Mouse (Mus musculus): Measurements from ENCODE around the gene Cap2.

GRCm38 (mm10) chr13:46501800-46502389 lies at the start of gene Cap2:
- TF ChIP-seq ETS1 (IDR thresholded peaks at IDR 0.05; ENCODE audit: low read depth, low read length) (peak; percentile 64), RAD21 (IDR thresholded peaks at IDR 0.05; ENCODE audit: low read depth, low read length) (no peak), CTCF (IDR thresholded peaks at IDR 0.05 in 2 of 3, conservative IDR thresholded peaks at IDR 0.05 in 1 of 3; ENCODE audit: control insufficient read depth in 1 of 3, insufficient read depth in 1 of 3, low read depth in 2 of 3, low read length in 3 of 3, poor library complexity in 1 of 3, severe bottlenecking in 1 of 3) (no peak), ZNF384 (IDR thresholded peaks at IDR 0.05; ENCODE audit: low read depth, low read length) (no peak), EP300 (IDR thresholded peaks at IDR 0.05; ENCODE audit: low read depth in 1 of 2, low read length in 2 of 2) (peak; percentile 50 to 72; a peak in 3 of 4 replicates), MYC (IDR thresholded peaks at IDR 0.05; ENCODE audit: low read depth, low read length) (no peak), BHLHE40 (IDR thresholded peaks at IDR 0.05; ENCODE audit: borderline replicate concordance, low read depth, low read length) (no peak), NELFE (IDR thresholded peaks at IDR 0.05; ENCODE audit: low read depth, low read length) (no peak), POLR2A (IDR thresholded peaks at IDR 0.05; ENCODE audit: control insufficient read depth in 1 of 2, insufficient read depth in 1 of 2, low read depth in 1 of 2, low read length in 2 of 2, poor library complexity in 1 of 2) (no peak; a peak in 1 of 4 replicates)
